Mouse (Mus musculus): ENCODE measurements around the gene Ddr2. TPM values are rescaled to one million over a fixed set of nuclear protein-coding genes. Genes with fewer than 3 reads are reported as not detected.

Ddr2 gene
- total RNA-seq, 2 experiments from 2014 or later: 25.5 to 26.4 TPM

GRCm38 (mm10) chr1:169950651-169951050 is 159.9 kb downstream of the Ddr2 start:
- DNase-seq (ENCODE audit: low spot score in 2 of 2): no peak

GRCm38 (mm10) chr1:169949981-169950380 is 160.6 kb downstream of the Ddr2 start:
- DNase-seq (ENCODE audit: low spot score in 2 of 2): no peak

GRCm38 (mm10) chr1:169948866-169949265 is 161.7 kb downstream of the Ddr2 start:
- DNase-seq (ENCODE audit: low spot score in 2 of 2): no peak

DNA sequence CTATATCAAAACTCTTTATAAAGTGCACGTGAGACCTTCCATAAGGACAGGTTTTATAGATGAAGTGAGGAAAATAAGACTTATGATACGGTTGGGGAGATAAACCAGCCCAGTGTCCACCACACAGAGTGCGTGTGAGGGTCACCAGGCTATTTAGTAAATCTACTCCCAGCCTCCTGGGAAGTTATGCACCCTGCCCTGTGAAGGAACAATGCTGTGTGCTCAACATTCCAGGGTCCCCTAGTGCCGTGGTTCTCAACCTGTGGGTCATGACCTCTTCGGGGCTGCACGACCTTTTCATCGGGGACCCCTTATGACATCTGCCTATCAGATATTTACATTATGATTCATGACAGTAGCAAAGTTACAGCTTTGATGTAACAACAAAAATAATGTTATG is 162.3 kb downstream of the Ddr2 start:
- DNase-seq (ENCODE audit: low spot score in 2 of 2): no peak

DNA sequence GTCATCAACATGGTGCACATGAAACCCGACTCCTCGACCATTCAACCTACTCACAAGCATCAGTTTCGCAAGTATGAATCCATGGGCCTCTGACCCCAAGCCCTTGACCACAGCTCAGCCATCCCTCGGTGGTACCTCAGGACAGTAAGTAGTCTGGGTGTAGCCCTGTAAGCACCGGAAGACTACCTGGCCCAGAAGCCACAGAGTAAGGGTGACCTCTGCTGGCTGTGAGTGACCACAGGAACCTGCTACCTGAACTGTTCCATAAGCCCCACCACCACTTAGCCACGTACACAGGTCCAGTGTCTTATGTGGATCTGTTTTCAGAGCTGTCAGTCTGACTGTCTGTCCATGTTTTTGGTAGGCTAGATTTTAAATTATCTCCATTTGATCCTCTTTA is 162.9 kb downstream of the Ddr2 start:
- DNase-seq (ENCODE audit: low spot score in 2 of 2): no peak

GRCm38 (mm10) chr1:169946004-169946403 is 164.6 kb downstream of the Ddr2 start:
- DNase-seq (ENCODE audit: low spot score in 2 of 2): no peak

- DNase-seq (ENCODE audit: low spot score in 2 of 2): no peak
Measured at GRCm38 (mm10) chr1:169939345-169939744, 171.2 kb downstream of the Ddr2 start.

DNA sequence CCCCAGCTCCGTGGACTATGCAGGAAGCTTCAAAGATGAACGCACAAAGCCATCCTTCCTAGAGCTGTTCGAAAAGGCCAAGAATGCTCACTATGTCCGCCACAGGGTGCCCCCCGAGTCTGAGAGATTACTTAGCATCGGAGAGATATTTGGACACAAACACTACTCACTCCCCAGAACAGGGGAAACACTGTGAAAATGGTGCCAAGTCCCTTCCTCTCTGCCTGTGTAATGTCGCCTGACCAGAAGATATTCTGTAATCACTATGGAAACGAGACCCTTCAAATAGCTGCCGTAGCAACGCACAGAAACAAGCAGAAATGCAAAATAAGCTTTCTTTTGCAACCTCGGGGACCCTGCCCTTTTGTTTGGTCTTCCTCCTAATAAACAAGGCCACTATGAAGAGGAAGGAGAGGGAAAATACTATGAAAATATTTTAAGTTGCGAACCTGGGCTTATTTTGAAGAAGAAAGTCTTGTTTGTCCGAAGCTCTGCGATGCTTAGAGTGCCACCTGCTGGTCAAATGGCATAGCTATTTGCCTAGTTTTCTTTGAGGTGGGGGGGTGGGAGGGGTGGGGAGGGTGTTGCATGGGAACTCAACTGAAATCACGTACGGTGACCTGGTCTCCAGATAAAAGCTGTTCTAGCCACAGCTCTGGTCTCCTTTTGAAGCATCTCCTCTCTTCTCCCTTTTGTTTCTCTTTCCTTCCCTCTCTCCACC is 176.4 kb downstream of the Ddr2 start:
- DNase-seq (ENCODE audit: low spot score in 2 of 2): no peak

DNA sequence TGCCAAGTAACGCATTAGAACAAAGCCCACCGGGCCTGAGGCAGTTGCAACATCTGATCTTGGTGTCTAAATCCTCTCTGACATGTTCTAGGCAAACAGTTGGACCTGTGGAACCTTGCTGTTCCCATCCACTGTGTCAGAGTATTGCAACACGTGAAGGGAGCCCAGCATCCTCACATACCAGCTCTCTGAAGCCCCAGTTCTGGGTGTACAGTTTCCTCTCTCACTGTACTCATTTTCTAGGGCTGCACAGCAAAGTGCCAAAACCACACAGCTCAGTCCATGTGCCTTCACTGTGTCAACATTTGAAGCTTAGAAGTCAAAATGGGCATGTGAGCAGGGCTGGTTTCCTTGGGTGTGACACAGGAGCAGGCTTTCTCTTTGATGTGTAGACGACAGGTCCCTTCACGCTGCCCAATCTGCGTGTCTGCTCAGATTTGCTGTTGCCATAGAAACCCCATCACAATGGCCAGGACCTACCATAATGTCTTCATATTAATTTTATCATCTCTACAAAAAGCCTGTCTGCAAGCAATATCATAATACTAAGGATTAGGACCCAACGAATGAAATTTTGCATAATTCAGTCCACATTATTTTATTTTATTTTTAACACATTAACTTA is 178.3 kb downstream of the Ddr2 start:
- DNase-seq (ENCODE audit: low spot score in 2 of 2): no peak

- DNase-seq (ENCODE audit: low spot score in 2 of 2): no peak
Measured at GRCm38 (mm10) chr1:169931698-169932097, 178.9 kb downstream of the Ddr2 start.

DNA sequence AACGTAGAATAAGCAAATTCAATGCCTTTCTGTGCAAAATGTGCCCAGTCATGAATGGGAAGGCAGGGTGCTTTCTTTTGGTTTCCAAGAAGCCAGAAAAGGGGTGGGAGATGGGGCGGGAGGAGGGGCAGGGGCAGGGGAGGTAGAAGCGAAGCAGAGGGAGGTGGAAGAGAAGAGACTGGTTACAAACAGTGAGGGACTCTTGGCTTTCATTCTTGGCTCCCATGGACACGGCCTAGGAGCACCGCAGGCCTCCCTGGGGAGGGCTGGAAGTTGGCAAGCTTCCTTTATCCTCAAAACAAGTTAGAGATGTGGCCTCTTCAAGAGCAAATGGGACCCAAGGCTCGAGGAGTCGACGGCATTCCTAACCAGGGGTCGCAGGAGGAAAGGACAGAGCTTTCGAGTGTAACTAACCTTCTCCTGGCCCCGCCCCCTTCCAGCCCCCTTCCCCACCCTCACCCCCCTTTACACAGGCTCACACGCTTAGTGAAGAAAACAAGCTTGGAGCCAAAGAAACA is 182.0 kb downstream of the Ddr2 start, which contains the start of gene Ccdc190:
Gene Ccdc190, plus strand, starts transcription at position 195 of the 518 bp plus-strand sequence.
- DNase-seq (ENCODE audit: low spot score in 2 of 2): no peak

DNA sequence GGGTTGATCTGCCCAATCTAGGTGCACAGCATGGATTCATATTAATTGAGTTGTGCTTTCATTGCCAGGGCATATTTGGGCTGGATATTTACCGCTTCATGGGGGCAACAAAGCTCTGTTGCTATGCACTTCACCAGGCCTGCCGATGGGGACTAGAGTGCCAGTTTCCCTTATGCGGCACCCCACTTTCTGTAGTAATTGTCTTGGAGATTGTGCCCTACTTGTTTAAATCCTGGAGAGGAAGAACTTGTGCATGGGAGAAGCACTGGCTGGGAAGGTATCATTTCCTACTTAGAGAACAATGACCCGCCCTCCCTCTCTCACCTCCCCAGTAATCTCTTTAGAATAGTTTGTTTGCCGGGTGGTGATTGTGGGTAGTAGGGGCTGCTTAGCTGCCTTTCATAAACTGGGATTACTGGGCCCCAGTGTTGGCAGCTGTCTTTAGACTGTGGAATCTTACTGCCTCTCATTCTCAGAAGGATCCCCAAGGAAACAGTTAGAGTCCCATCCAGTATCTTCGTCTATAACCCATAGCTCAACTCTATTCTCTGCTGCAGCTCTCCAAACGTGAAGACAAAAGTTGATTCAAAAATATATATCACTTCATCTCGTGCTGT is 182.7 kb downstream of the Ddr2 start:
- no peak for DNase-seq (ENCODE audit: low spot score in 2 of 2)

DNA sequence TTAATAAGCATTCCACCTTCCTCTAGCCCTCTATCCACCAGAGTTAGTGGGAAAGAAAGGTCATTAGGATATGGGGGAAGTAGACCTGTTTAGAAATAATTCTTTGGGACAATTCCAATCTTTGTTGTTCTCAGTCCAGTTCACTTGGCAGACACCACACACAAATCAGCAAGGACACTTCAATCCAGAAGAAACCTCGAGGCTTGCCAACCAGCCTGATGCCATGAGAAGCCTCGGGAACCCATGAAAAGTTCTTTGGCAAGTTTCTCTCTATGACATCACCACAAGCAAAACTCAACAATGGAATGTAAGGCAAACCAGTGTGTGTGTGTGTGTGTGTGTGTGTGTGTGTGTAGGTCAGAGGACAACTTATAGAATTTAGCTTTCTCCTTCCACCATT is 186.0 kb downstream of the Ddr2 start:
- DNase-seq (ENCODE audit: low spot score in 2 of 2): no peak

Other genes with a start within 250 kb of the Ddr2 start
- under 1 TPM; 0.34 to 0.59 TPM for gene Ccdc190, start 182.1 kb downstream of the Ddr2 start, total RNA-seq (2021)
- gene Hsd17b7, start 141.5 kb downstream of the Ddr2 start, total RNA-seq (2021): 10 to 100 TPM; 10.5 to 12.5 TPM
- 10 to 100 TPM; 33.0 to 33.7 TPM for gene Uap1, start 64.2 kb upstream of the Ddr2 start, total RNA-seq (2021)
- 10 to 100 TPM; 43.0 to 45.1 TPM for gene Uhmk1, start 104.6 kb upstream of the Ddr2 start, total RNA-seq (2021)
- not detected for gene Sh2d1b2, start 122.0 kb upstream of the Ddr2 start, total RNA-seq (2021)
- under 1 TPM; 0.14 to 0.45 TPM for gene Sh2d1b1, start 166.6 kb upstream of the Ddr2 start, total RNA-seq (2021)
- gene Gm7694, start 195.6 kb upstream of the Ddr2 start, total RNA-seq (2021): 10 to 100 TPM; 13.2 to 15.8 TPM
- not detected for gene Spata46, start 198.0 kb upstream of the Ddr2 start, total RNA-seq (2021)